7 mouse cellular contexts compared by ENCODE assay signal in the genomic region with DNA sequence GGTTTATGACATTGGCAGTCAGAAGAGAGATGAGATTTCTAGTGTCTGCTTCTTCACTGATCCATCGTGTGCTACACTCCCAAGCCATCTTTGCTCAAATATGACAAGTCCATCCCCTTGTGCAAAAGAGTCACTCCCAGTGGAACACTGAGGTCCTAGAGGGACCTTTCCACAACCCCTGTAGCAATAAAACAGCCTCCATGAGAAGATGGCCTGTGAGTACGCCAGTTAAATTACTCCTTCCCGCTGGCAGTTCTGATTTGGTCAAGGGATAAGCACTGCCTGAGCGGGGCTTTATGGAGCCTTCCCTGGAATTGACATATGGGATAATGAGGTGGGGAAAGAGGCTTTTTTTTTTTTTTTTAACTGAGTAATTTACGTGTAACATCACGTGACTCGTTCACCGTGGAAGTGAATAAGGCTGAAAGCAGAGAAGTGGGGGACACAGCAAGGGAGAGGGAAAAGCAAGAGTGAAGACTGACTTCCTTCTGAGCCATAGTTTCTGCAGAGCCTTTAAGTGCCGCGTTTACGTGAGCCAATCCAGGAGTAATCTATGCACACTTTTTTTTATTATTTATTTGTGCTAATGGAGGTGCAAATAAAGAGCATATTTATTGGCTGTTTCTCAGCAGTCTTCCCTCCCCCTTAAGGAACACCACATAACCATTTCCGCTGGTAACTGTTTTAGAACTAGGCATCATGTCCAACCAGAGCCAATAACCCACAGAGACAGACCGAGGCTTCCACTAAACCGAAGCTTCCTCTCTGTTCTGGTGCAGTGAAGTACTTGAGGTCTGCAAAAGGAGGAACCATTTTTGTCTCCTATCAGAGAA. TPM values are rescaled to one million over a fixed set of nuclear protein-coding genes. Genes with fewer than 3 reads are reported as not detected.
A peak's percentile ranks its signal among the peaks of the same experiment; 100 is the strongest.
DNase-seq lines count a peak whose midpoint lies in the region; ATAC-seq and TF ChIP-seq lines count a peak whose summit lies in the region.

TSS of gene Ralbp1 (minus strand) at position 102 of the 833 bp plus-strand sequence.

- no peak; the same call in 1 of the 2 replicates for TF ChIP-seq EP300 in CH12.LX (IDR thresholded peaks at IDR 0.05; ENCODE audit: low read length)

- 12% methylated on average over 14 of the region's 14 CpGs for WGBS in embryonic facial prominence, embryonic 10.5 days
- 3% methylated on average over 14 of the region's 14 CpGs for WGBS in intestine, postnatal 0 days

- peak; percentile 30 for DNase-seq in CH12.LX (ENCODE audit: extremely low read depth)
- DNase-seq in adrenal gland, adult 2 months = peak; percentile 47
- DNase-seq in embryonic facial prominence, embryonic 10.5 days (ENCODE audit: low spot score) = peak; percentile 32
- peak; percentile 93 for DNase-seq in heart, adult 11 months
- DNase-seq in liver = peak; percentile 24

- in situ Hi-C loops in CH12.LX (cut with MboI; ENCODE audit: low pct_ligation_motif_present, low pct_unique_long_range_greater_than_20kb, low sequenced_read_pairs) = loop anchor here (10.0 kb wide), 1 partner anchor 229 kb away; the partner anchor contains the start of gene Washc1

- peak within 1 kb of the TSS; percentile 78 to 99 (median 97) for H3K4me3 ChIP-seq in CH12.LX (replicated peaks in 1 of 3; ENCODE audit: low read depth in 2 of 3, low read length in 2 of 3, poor library complexity in 1 of 3)
- peak within 1 kb of the TSS; percentile 99 for H3K4me3 ChIP-seq in embryonic facial prominence, embryonic 10.5 days
- peak within 1 kb of the TSS; percentile 96 for H3K4me3 ChIP-seq in intestine, postnatal 0 days (ENCODE audit: low read depth, low read length)

- peak within 1 kb of the TSS; percentile 96 for H3K4me2 ChIP-seq in CH12.LX (ENCODE audit: insufficient read depth, low read depth, poor library complexity, severe bottlenecking)
- peak within 1 kb of the TSS; percentile 99 for H3K4me2 ChIP-seq in intestine, postnatal 0 days (replicated peaks; ENCODE audit: low read depth)

- H3K9ac ChIP-seq in CH12.LX (ENCODE audit: insufficient read depth, low read depth) = peak within 1 kb of the TSS; percentile 85
- peak within 1 kb of the TSS; percentile 87 for H3K9ac ChIP-seq in intestine, postnatal 0 days (ENCODE audit: low read depth, low read length)

- no peak for TF ChIP-seq RAD21 in CH12.LX (IDR thresholded peaks at IDR 0.05; ENCODE audit: low read depth, low read length)

- ATAC-seq in intestine, postnatal 0 days = no peak
- ATAC-seq in monocyte, adult 5-6 weeks (replicated peaks; ENCODE audit: insufficient number of reproducible peaks, low FRiP score, low TSS enrichment, poor library complexity, severe bottlenecking) = peak; percentile 54

- dilution Hi-C loops in CH12.LX (cut with MboI; ENCODE audit: extremely low pct_ligation_motif_present, extremely low pct_unique_long_range_greater_than_20kb, low sequenced_read_pairs) = no loop called here

- peak within 1 kb of the TSS; percentile 24; the same call in 1 of the 2 replicates for H3K27ac ChIP-seq in CH12.LX (ENCODE audit: insufficient read depth, low read depth)
- H3K27ac ChIP-seq in embryonic facial prominence, embryonic 10.5 days (replicated peaks) = peak within 1 kb of the TSS; percentile 90
- H3K27ac ChIP-seq in intestine, postnatal 0 days (ENCODE audit: low read depth, low read length) = peak within 1 kb of the TSS; percentile 94

- no peaks in the 10 kb centered on the region for H3K36me3 ChIP-seq in CH12.LX (replicated peaks in 1 of 2; ENCODE audit: control insufficient read depth in 1 of 2, insufficient read depth in 1 of 2, low read length in 1 of 2)
- no peaks in the 10 kb centered on the region for H3K36me3 ChIP-seq in embryonic facial prominence, embryonic 10.5 days (replicated peaks)
- H3K36me3 ChIP-seq in intestine, postnatal 0 days (ENCODE audit: control insufficient read depth, insufficient read depth) = no peaks in the 10 kb centered on the region

- H3K27me3 ChIP-seq in CH12.LX (replicated peaks) = no peaks in the 10 kb centered on the region
- H3K27me3 ChIP-seq in embryonic facial prominence, embryonic 10.5 days (replicated peaks; ENCODE audit: low read depth, poor library complexity, severe bottlenecking) = no peaks in the 10 kb centered on the region
- H3K27me3 ChIP-seq in intestine, postnatal 0 days (replicated peaks; ENCODE audit: control insufficient read depth, insufficient read depth, low read length) = no peaks in the 10 kb centered on the region

- H3K79me2 ChIP-seq in CH12.LX (replicated peaks; ENCODE audit: control insufficient read depth, extremely low read depth, insufficient read depth, poor library complexity, severe bottlenecking) = peaks cover 7% of the 10 kb centered on the region; the same call in 1 of the 2 replicates

- TF ChIP-seq POLR2A in CH12.LX (IDR thresholded peaks at IDR 0.05; ENCODE audit: low read depth, low read length) = no peak

- H3K9me3 ChIP-seq in CH12.LX (replicated peaks; ENCODE audit: low read length) = no peaks in the 10 kb centered on the region
- H3K9me3 ChIP-seq in embryonic facial prominence, embryonic 10.5 days = no peaks in the 10 kb centered on the region
- no peaks in the 10 kb centered on the region for H3K9me3 ChIP-seq in intestine, postnatal 0 days (ENCODE audit: control insufficient read depth)

- no peak for TF ChIP-seq CTCF in CH12.LX (conservative IDR thresholded peaks at IDR 0.05 in 1 of 2, IDR thresholded peaks at IDR 0.05 in 1 of 2; ENCODE audit: low read depth in 2 of 2, low read length in 2 of 2)
- no peak for TF ChIP-seq CTCF in intestine, postnatal 0 days (IDR thresholded peaks at IDR 0.05; ENCODE audit: low read depth)

- H3K4me1 ChIP-seq in CH12.LX (ENCODE audit: control insufficient read depth in 1 of 2, insufficient read depth in 2 of 2) = peaks cover 0 to 17% of the 10 kb centered on the region in 2 experiments; a peak in 2 of 4 replicates
- H3K4me1 ChIP-seq in embryonic facial prominence, embryonic 10.5 days = peaks cover 26% of the 10 kb centered on the region
- H3K4me1 ChIP-seq in intestine, postnatal 0 days (replicated peaks; ENCODE audit: control insufficient read depth, insufficient read depth, low read length) = peaks cover 11% of the 10 kb centered on the region; the same call in 1 of the 2 replicates

TF ChIP-seq in CH12.LX, 34 proteins besides CTCF, POLR2A, EP300 and RAD21:
- peak; percentile 33; the same call in 1 of the 2 replicates for TF ChIP-seq HCFC1 (IDR thresholded peaks at IDR 0.05; ENCODE audit: low read depth, low read length)
- TF ChIP-seq NRF1 (IDR thresholded peaks at IDR 0.05; ENCODE audit: low read depth, low read length) = no peak
- 0 out of 2 replicates have a peak, but pooled peaks have one; percentile 12 for TF ChIP-seq MAX (IDR thresholded peaks at IDR 0.05; ENCODE audit: low read length)
- peak; percentile 73 for TF ChIP-seq BHLHE40 (IDR thresholded peaks at IDR 0.05; ENCODE audit: low read depth, low read length)
- TF ChIP-seq ELF1 (IDR thresholded peaks at IDR 0.05; ENCODE audit: low read depth, low read length) = peak; percentile 19; the same call in 1 of the 2 replicates
- peak; percentile 34; the same call in 1 of the 2 replicates for TF ChIP-seq NELFE (IDR thresholded peaks at IDR 0.05; ENCODE audit: low read depth, low read length)
- peak; percentile 82 for TF ChIP-seq ZNF384 (IDR thresholded peaks at IDR 0.05; ENCODE audit: low read depth, low read length)
- peak; percentile 79 for TF ChIP-seq USF2 (conservative IDR thresholded peaks at IDR 0.05; ENCODE audit: low read depth, low read length)
- TF ChIP-seq RCOR1 (conservative IDR thresholded peaks at IDR 0.05; ENCODE audit: low read depth, low read length) = no peak
- peak; percentile 79 for TF ChIP-seq USF1 (IDR thresholded peaks at IDR 0.05; ENCODE audit: low read depth, low read length)
- TF ChIP-seq CHD2 (IDR thresholded peaks at IDR 0.05; ENCODE audit: low read length) = no peak

RNA-seq across cellular contexts. Expression of gene Ralbp1, which starts in this region (rescaled TPM):
- 22.8 and 26.5 TPM in 2 replicates for total RNA-seq in CH12.LX (2012; rRNA removed)
- 27.2 and 28.1 TPM in 2 replicates for total RNA-seq in CH12.LX (2014; rRNA removed)
- polyA plus RNA-seq in CH12.LX (2012; ENCODE audit: insufficient read length, low read depth) = 25.3 and 25.9 TPM in 2 replicates
- total RNA-seq in adrenal gland, adult 2 months (2021) = 10 to 100 TPM; 52.2 to 52.8 TPM
- 23.7 and 28.4 TPM in 2 replicates for polyA plus RNA-seq in adrenal gland, adult 2 months (2012; rRNA removed)
- 58.5 and 61.3 TPM in 2 replicates for polyA plus RNA-seq in embryonic facial prominence, embryonic 10.5 days (2016; fragmentation: Nextera tagmentation; extraction: Ambion mirVana)
- 57.4 and 66.2 TPM in 2 replicates for polyA plus RNA-seq in intestine, postnatal 0 days (2015; fragmentation: Nextera tagmentation; extraction: Ambion mirVana)
- 102 to 122 TPM (median 106 TPM) in 3 replicates for total RNA-seq in monocyte, adult 5-6 weeks (2017)

Comparison
In these comparisons a context has a peak if more than half of its experiments do, and no peak if none do; other contexts are left out.
1. DNase-seq: peak in every context shown above with its lines; median percentile 93 in heart, adult 11 months; 47 in adrenal gland, adult 2 months; 32 in embryonic facial prominence, embryonic 10.5 days; 30 in CH12.LX; 24 in liver.
2. H3K27ac ChIP-seq: peak in every context shown above with its lines; median percentile 94 in intestine, postnatal 0 days; 90 in embryonic facial prominence, embryonic 10.5 days; 24 in CH12.LX.